Mouse (Mus musculus) heart, embryonic 11.5 days (tissue): ENCODE data around the gene Nrg4. TPM values are rescaled to one million over a fixed set of nuclear protein-coding genes. Genes with fewer than 3 reads are reported as not detected.

Experiments
- ATAC-seq: fragments of 200-750 bp; cut with Nextera tagmentation; replicated peaks from 2 replicates; pipeline ENCODE4 v1.8.0; 2017; ENCODE audit warnings: moderate library complexity; ENCODE audit not compliant: insufficient number of reproducible peaks, low FRiP score, low TSS enrichment
- H3K27ac ChIP-seq: fragments of 300-500 bp; sonication (generic); 2 replicates; pipeline ENCODE4 v1.5.1; 2014; ENCODE audit warnings: mild to moderate bottlenecking, low read depth, low read length
- H3K27me3 ChIP-seq: fragments of 300-500 bp; sonication (generic); 2 replicates; pipeline ENCODE4 v1.6.1; 2014; ENCODE audit warnings: mild to moderate bottlenecking, low read length, mixed read lengths; ENCODE audit not compliant: control insufficient read depth, insufficient read depth
- H3K36me3 ChIP-seq: fragments of 300-500 bp; sonication (generic); 2 replicates; pipeline ENCODE4 v1.6.1; 2014; ENCODE audit warnings: mild to moderate bottlenecking, low read length, moderate library complexity, mixed read lengths; ENCODE audit not compliant: control insufficient read depth, insufficient read depth
- H3K4me1 ChIP-seq: fragments of 300-500 bp; sonication (generic); 2 replicates; pipeline ENCODE4 v1.6.1; 2014; ENCODE audit warnings: low read length; ENCODE audit not compliant: control insufficient read depth, insufficient read depth
- H3K4me2 ChIP-seq: fragments of 300-500 bp; sonication (generic); 2 replicates; pipeline ENCODE4 v1.6.1; 2014; ENCODE audit warnings: mild to moderate bottlenecking, moderate library complexity
- H3K4me3 ChIP-seq: fragments of 300-500 bp; sonication (generic); 2 replicates; pipeline ENCODE4 v1.5.1; 2014; ENCODE audit warnings: low read depth, low read length
- H3K9ac ChIP-seq: fragments of 300-500 bp; sonication (generic); 2 replicates; pipeline ENCODE4 v1.6.1; 2014; ENCODE audit warnings: mild to moderate bottlenecking, low read depth, low read length, moderate library complexity
- H3K9me3 ChIP-seq: fragments of 300-500 bp; sonication (generic); replicated peaks from 2 replicates; pipeline ENCODE4 v1.6.1; 2016; ENCODE audit warnings: low read length; ENCODE audit not compliant: control insufficient read depth
- WGBS: fragments of 180-500 bp; shearing (Covaris S2); extraction: QIAGEN DNeasy Blood & Tissue Kit; methylation state at CpG from one replicate; pipeline ENCODE4 v1.1.7; 2014; ENCODE audit not compliant: insufficient replicate concordance; 5-methylcytosine and 5-hydroxymethylcytosine counted together
- polyA plus RNA-seq: library from polyadenylated mRNA; unstranded; fragments of >200 nt; fragmentation: Nextera tagmentation; extraction: Ambion mirVana; gene quantifications from 2 replicates; pipeline ENCODE4 v1.2.1, GENCODE M21; 2014

Gene Nrg4
- polyA plus RNA-seq, 1 experiment from 2014 or later: 1.4 TPM

DNA sequence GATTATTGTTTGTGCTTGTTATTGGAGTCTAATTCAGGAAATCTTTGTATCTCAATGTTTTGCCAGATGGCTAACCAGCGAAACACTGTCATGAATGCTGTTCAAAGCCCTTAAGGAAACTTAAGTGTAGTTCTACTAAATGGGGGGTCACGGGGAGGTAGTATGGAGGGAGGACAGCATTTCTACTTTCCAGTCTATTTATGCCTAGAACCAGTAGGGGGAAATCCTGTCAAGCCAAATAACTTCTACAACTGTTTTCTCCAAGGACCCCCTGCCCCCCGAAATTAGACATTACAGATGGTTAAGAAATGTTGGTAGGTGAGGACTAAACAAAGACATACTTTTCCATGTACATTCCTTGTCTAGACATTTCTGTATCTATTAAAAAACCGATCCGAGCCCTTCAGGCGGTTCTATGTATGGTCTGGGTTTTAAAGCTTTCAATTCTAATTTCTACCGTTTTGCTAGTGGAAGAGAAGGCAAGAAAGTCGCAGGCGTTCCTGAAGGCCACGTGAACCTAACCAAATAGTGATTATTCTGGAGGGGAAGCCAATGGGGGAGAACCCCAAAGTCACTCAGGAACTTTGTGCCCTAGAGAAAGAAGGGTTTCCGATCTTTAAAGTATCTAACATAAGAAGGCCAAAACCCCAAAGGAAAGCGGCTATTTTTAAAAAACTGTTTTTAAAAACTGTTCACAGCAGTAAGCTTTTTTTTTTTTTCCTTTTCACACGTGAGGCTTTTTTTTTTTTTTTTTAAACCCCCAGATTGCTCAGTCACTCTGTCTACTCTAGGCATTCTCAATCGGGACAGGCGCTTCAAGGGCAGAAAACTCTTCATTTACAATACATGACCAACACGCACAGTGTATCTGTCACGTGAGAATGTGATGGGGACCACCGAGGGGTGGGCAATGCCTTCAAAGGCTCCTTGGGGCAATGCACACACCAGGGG, 805 bp downstream of the Nrg4 start:
- Histone ChIP-seq H3K9me3 (no peaks in the 10 kb centered on the region), H3K4me2 (peak overlapping the region; percentile 92), H3K4me3 (peak overlapping the region; percentile 72), H3K27ac (no peak overlapping the region), H3K9ac (peak overlapping the region; percentile 79), H3K27me3 (peaks cover 51% of the 10 kb centered on the region), H3K4me1 (peaks cover 5% of the 10 kb centered on the region), H3K36me3 (no peaks in the 10 kb centered on the region)
- WGBS: 19% methylated on average over 18 of the region's 18 CpGs
- no peak; the same call in 1 of the 2 replicates for ATAC-seq

DNA sequence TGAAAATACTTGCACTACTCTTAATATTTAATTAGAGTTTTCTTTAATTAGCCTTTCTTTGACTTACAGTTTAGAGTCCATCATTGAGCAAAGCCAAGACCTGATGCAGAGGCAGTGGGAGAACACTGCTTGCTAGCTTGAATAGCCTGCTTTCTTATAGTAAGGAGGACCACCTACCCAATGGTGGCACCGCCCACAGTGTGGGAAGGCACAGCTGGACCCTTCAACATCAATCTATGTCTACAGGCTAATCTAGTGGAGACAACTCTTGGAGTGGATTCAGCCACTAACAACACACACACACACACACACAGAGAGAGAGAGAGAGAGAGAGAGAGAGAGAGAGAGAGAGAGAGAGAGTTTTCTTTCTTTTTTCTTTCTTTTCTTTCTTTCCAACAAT, 1.6 kb downstream of the Nrg4 start:
- Histone ChIP-seq H3K9ac (no peak overlapping the region), H3K4me2 (no peak overlapping the region), H3K4me1 (peaks cover 5% of the 10 kb centered on the region), H3K27ac (no peak overlapping the region), H3K36me3 (no peaks in the 10 kb centered on the region), H3K9me3 (no peaks in the 10 kb centered on the region), H3K4me3 (no peak overlapping the region), H3K27me3 (peaks cover 51% of the 10 kb centered on the region)
- 52% methylated on average over 1 of the region's 1 CpGs for WGBS
- no peak for ATAC-seq

DNA sequence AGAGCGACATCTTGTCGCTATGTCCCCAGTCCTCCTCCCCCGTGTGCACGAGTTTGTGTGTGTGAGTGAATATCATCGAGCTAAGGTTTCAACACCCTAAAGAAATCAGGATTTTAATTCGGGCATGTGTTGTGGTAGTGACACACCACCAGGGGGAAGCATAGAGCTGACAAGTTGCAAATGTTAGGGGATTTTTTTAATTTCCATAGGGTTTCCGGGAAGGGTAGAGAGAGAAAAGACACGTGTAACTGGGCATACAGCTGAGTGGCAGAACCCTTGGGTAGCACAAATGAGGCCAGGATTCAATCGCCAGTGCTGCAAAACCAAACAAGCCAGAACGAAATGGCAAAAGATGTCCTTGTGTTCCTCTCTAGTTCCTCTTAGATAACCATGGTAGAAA, 2.1 kb downstream of the Nrg4 start:
- no peaks in the 10 kb centered on the region for H3K9me3 ChIP-seq
- no peak for ATAC-seq
- H3K36me3 ChIP-seq: no peaks in the 10 kb centered on the region
- H3K27ac ChIP-seq: no peak overlapping the region
- H3K4me3 ChIP-seq: no peak overlapping the region
- no peak overlapping the region for H3K9ac ChIP-seq
- peaks cover 48% of the 10 kb centered on the region for H3K27me3 ChIP-seq
- peaks cover 5% of the 10 kb centered on the region for H3K4me1 ChIP-seq
- H3K4me2 ChIP-seq: no peak overlapping the region
- WGBS: 60% methylated on average over 10 of the region's 10 CpGs

DNA sequence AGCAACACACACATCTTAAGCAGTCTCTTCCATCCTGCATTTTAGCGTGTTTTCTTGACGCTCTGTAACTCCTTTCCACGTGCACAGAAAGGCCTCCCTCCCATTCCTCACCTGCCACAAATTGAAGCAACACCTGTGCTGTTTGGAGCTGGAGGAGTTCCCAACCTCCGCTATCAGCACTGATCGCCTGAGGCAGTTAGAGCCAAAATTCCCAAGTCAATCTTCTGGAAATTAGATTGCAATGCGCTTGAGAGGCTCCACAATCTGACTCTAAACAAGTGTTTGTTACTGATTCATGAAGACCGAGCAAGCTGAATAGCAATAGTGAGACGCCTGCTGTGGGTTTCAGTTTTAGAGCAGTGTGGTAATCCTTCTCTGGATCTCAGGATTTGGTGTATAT, 2.6 kb downstream of the Nrg4 start:
- peaks cover 44% of the 10 kb centered on the region for H3K27me3 ChIP-seq
- no peak overlapping the region for H3K4me2 ChIP-seq
- 54% methylated on average over 8 of the region's 8 CpGs for WGBS
- no peak overlapping the region for H3K4me3 ChIP-seq
- no peaks in the 10 kb centered on the region for H3K9me3 ChIP-seq
- H3K27ac ChIP-seq: no peak overlapping the region
- ATAC-seq: no peak
- H3K9ac ChIP-seq: no peak overlapping the region
- H3K4me1 ChIP-seq: peaks cover 5% of the 10 kb centered on the region
- no peaks in the 10 kb centered on the region for H3K36me3 ChIP-seq

DNA sequence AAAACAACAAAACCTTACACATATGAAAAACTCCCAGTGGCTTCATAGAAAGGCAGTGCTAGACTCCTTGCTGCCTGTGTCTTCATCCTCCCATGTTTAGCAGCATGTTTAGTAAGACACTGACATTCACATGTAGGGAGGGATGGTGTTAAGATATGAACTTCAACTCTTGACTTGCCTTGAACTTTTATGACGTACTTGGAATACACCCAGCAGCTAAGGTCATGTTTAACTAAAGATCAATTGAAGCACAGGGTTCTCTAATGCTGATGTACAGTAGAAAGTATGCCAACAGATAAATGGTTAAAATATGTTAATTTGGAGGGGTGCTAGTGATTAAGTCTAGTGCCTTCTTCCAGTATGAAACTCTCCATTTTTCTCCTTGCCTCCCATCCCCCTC, 4.0 kb downstream of the Nrg4 start:
- 61% methylated on average over 1 of the region's 1 CpGs for WGBS
- Histone ChIP-seq H3K27ac (no peak overlapping the region), H3K9me3 (no peaks in the 10 kb centered on the region), H3K27me3 (peaks cover 33% of the 10 kb centered on the region), H3K9ac (no peak overlapping the region), H3K4me2 (no peak overlapping the region), H3K4me1 (peaks cover 5% of the 10 kb centered on the region), H3K4me3 (no peak overlapping the region), H3K36me3 (no peaks in the 10 kb centered on the region)
- no peak for ATAC-seq

DNA sequence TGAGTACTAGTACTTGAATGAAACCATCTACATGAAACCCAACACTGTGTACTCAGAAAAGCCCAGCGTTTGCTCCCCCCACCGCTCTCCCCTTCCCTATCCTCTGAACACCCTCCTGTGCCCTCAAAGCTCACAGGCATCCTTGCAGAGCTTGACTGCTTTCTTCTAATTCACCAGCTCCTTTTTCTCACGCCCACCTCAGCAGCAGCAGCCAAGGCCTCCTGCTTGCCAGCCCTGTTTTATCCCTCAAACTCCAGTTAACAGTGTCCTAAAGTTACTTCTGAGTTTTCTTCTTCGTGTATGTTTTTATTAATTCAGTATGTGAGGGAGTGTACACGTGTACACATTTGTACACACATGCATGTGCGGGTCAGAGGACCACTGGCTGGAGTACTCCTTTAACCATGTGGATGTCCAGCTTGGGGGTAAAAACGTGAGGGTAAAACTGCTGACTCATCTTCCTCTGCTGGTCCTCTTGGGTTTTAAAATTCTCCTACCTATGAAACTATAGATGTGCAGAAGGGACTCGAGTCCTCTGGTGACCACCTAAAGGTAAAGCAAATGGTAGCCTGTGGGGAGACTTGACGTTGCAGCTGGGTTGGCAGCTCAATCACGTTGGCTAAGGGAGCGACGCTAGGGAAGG, 12.9 kb downstream of the Nrg4 start:
- Histone ChIP-seq H3K9ac (no peak overlapping the region), H3K27ac (no peak overlapping the region), H3K9me3 (no peaks in the 10 kb centered on the region), H3K4me1 (no peaks in the 10 kb centered on the region), H3K4me2 (no peak overlapping the region), H3K27me3 (no peaks in the 10 kb centered on the region), H3K36me3 (no peaks in the 10 kb centered on the region), H3K4me3 (no peak overlapping the region)
- WGBS: 55% methylated on average over 12 of the region's 12 CpGs
- ATAC-seq: no peak

DNA sequence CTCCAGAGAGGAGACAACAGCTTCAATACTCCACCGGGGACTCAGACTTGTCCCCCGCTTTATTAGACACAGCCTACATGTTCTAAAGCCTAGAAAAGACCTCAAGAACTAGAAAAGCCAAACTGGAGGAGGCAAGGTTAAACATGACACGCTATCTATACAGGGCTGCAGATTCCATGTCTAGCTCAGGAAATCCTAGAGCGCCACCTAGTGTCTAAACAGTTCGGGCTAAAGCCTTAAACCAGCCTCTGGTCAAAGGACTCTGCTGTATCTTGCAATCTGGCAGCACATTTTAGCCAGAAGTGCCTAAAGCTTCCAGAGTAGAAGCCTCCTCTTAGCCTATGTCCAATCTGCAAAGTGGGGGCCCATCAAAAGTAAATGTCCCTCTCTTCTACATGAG, 15.1 kb downstream of the Nrg4 start:
- no peak overlapping the region for H3K9ac ChIP-seq
- 3% methylated on average over 5 of the region's 5 CpGs for whole genome bisulfite sequencing
- H3K4me1 ChIP-seq: no peaks in the 10 kb centered on the region
- no peak overlapping the region for H3K4me2 ChIP-seq
- H3K9me3 ChIP-seq: no peaks in the 10 kb centered on the region
- no peak for ATAC-seq
- no peak overlapping the region for H3K27ac ChIP-seq
- H3K4me3 ChIP-seq: no peak overlapping the region
- H3K27me3 ChIP-seq: no peaks in the 10 kb centered on the region
- H3K36me3 ChIP-seq: no peaks in the 10 kb centered on the region

DNA sequence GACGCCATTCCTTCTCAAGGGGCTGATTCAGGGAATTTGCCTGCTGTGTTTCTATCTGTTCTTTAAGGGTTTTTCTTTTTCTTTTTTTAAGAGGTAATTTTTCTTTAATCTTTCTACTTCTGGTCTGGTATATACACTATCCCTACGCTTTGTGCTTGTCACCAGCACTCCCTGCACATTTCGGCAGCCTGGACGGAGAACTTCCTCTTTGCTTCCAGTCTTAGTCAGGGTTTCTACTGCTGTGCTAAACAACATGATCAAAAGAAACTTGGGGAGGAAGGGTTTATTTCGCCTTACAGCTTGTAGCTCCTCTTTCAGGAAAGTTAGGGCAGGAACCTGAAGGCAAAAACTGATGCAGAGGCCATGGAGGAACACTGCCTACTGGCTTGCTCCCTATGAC, 18.2 kb downstream of the Nrg4 start:
- Histone ChIP-seq H3K4me3 (no peak overlapping the region), H3K36me3 (no peaks in the 10 kb centered on the region), H3K27ac (no peak overlapping the region), H3K27me3 (no peaks in the 10 kb centered on the region), H3K4me2 (no peak overlapping the region), H3K4me1 (no peaks in the 10 kb centered on the region), H3K9ac (no peak overlapping the region), H3K9me3 (no peaks in the 10 kb centered on the region)
- 78% methylated on average over 5 of the region's 5 CpGs for WGBS
- ATAC-seq: no peak
